Mouse (Mus musculus): ENCODE results near the gene Vav2. TPM values are rescaled to one million over a fixed set of nuclear protein-coding genes. Genes with fewer than 3 reads are reported as not detected.

Vav2 gene
- polyA plus RNA-seq, 1 experiment from 2014 or later = 6.8 TPM

DNA sequence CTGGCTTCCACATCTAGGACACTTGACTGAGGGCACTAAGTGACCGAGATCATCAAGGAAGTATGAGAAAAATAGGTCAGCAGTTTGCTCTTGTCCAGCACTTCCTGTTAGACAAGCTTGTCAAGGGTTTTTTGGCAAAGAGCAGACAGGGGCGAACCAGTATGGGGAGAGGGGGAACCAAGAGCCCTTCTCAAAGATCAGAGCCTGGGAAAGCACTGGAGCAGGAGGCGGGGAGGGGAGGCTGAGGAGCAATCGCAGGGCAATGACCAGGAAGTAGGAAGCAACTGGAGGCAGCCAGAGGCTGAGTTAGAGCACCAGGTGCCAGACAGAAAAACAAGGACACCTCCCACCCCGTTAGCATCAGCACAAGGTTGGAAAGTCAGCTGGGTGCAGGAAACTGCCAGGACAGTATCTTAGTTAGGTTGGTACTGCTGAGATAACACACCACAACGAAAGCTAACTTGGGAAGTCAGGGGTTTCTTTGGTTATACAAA, 8.2 kb downstream of the Vav2 start:
- no peak overlapping the region for H3K9ac ChIP-seq (ENCODE audit: low read length)

DNA sequence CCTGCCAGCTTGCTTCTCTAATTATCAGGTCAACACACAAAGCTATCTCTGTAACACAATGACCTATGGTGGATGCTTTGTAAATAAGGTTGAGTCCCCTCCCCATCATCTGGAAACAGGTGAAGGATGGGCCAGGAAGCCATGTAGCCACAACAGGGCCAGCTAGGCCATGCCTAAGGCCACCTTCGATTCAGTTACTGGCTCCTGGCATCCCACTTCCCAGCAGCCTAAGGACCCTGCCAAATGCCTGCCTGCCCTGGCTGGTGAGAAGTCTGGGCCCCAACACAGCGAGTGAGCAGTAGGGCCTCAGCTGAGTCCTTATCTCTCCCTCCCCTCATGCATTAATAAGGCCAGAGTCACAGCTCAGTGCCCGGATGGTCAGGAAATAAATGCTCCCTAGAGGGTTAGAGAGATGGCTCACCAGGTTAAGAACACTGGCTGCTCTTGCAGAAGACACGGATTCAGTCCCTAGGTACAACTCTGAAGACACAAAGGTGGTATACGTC, 9.1 kb downstream of the Vav2 start:
- peaks cover 36% of the 10 kb centered on the region for H3K4me1 ChIP-seq (ENCODE audit: control insufficient read depth, insufficient read depth, low read length)
- 74% methylated on average over 5 of the region's 5 CpGs for WGBS
- no peak overlapping the region for H3K4me3 ChIP-seq (ENCODE audit: low read depth, low read length)
- H3K36me3 ChIP-seq (ENCODE audit: control insufficient read depth, insufficient read depth, low read length) = no peaks in the 10 kb centered on the region
- no peak overlapping the region for H3K9ac ChIP-seq (ENCODE audit: low read length)
- no peak overlapping the region for H3K27ac ChIP-seq (replicated peaks; ENCODE audit: low read depth, low read length)
- no peak for DNase-seq (ENCODE audit: low spot score)
- no peaks in the 10 kb centered on the region for H3K9me3 ChIP-seq (ENCODE audit: control insufficient read depth, low read length)
- ATAC-seq (ENCODE audit: insufficient number of reproducible peaks, low FRiP score, low TSS enrichment, low read depth) = no peak
- H3K27me3 ChIP-seq (ENCODE audit: control insufficient read depth, insufficient read depth, low read length) = no peaks in the 10 kb centered on the region
- H3K4me2 ChIP-seq (ENCODE audit: low read depth, severe bottlenecking) = no peak overlapping the region

More for the DNA sequence above, 8.2 kb downstream of the Vav2 start:
- Histone ChIP-seq H3K27ac (replicated peaks; ENCODE audit: low read depth, low read length) (no peak overlapping the region), H3K36me3 (ENCODE audit: control insufficient read depth, insufficient read depth, low read length) (no peaks in the 10 kb centered on the region), H3K4me3 (ENCODE audit: low read depth, low read length) (no peak overlapping the region), H3K4me2 (ENCODE audit: low read depth, severe bottlenecking) (no peak overlapping the region), H3K9me3 (ENCODE audit: control insufficient read depth, low read length) (no peaks in the 10 kb centered on the region), H3K27me3 (ENCODE audit: control insufficient read depth, insufficient read depth, low read length) (no peaks in the 10 kb centered on the region), H3K4me1 (ENCODE audit: control insufficient read depth, insufficient read depth, low read length) (peaks cover 37% of the 10 kb centered on the region)
- 43% methylated on average over 6 of the region's 6 CpGs for WGBS
- DNase-seq (ENCODE audit: low spot score) = no peak
- no peak for ATAC-seq (ENCODE audit: insufficient number of reproducible peaks, low FRiP score, low TSS enrichment, low read depth)

DNA sequence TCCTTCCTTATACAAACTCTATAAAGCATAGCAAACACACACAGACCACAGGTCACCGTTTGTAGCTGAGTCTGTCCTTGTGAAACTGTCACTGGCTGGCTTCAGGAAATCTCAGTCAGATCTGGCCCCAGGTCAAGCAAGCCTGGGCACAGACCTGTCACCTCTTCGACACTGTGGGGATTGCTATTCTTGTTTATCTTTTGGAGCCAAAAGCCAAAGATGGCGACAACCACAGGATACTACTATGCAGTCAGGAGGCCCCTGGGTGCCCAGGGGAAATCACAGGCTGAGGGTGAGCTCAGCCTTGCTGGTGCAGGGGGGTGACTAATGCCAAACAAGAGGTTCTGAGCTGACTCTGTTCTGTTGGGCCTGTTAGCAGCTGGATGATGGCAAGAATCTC, 10.4 kb downstream of the Vav2 start:
- H3K9ac ChIP-seq (ENCODE audit: low read length) = no peak overlapping the region
- no peak overlapping the region for H3K27ac ChIP-seq (replicated peaks; ENCODE audit: low read depth, low read length)
- no peaks in the 10 kb centered on the region for H3K9me3 ChIP-seq (ENCODE audit: control insufficient read depth, low read length)
- no peak overlapping the region for H3K4me2 ChIP-seq (ENCODE audit: low read depth, severe bottlenecking)
- H3K27me3 ChIP-seq (ENCODE audit: control insufficient read depth, insufficient read depth, low read length) = no peaks in the 10 kb centered on the region
- 42% methylated on average over 3 of the region's 3 CpGs for WGBS
- H3K36me3 ChIP-seq (ENCODE audit: control insufficient read depth, insufficient read depth, low read length) = no peaks in the 10 kb centered on the region
- DNase-seq (ENCODE audit: low spot score) (no peak), ATAC-seq (ENCODE audit: insufficient number of reproducible peaks, low FRiP score, low TSS enrichment, low read depth) (no peak)
- peaks cover 48% of the 10 kb centered on the region for H3K4me1 ChIP-seq (ENCODE audit: control insufficient read depth, insufficient read depth, low read length)
- H3K4me3 ChIP-seq (ENCODE audit: low read depth, low read length) = no peak overlapping the region

DNA sequence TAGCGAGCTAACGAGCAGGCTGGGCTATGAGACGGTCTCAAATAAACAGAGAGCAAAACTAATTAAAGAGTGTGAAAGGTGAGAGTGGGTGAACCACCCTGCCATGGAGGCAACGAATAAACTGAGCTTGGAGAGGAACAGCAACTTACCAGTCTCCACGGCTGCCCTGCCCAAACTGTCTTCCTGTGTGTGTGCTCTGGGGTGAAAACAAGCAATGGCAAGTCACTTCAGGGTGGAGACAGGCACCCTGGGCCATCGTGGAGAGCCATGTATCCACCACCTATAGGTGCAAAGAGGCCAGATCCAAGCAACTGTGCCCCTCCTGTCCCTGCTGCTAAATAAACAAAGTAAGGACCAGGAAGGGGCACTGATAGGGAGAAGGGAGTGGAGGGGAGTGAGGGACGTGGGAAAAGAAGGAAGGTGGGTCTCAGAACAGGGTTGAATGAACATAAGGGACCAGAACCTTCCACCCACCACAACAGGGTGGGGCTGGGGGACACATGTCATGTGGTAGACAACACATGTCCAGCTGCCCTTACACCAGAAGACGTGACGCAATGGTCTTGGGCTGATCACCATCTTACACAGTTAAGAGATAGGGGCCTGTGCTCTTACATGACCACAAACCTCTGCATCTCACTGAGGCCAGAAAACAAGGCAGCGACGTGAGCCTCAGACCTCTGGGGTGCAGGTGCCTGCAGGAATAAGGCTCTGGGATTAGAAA, 11.6 kb downstream of the Vav2 start:
- Histone ChIP-seq H3K27me3 (ENCODE audit: control insufficient read depth, insufficient read depth, low read length) (no peaks in the 10 kb centered on the region), H3K4me3 (ENCODE audit: low read depth, low read length) (no peak overlapping the region), H3K4me2 (ENCODE audit: low read depth, severe bottlenecking) (no peak overlapping the region), H3K27ac (replicated peaks; ENCODE audit: low read depth, low read length) (no peak overlapping the region), H3K36me3 (ENCODE audit: control insufficient read depth, insufficient read depth, low read length) (no peaks in the 10 kb centered on the region), H3K4me1 (ENCODE audit: control insufficient read depth, insufficient read depth, low read length) (peaks cover 56% of the 10 kb centered on the region), H3K9me3 (ENCODE audit: control insufficient read depth, low read length) (no peaks in the 10 kb centered on the region), H3K9ac (ENCODE audit: low read length) (no peak overlapping the region)
- ATAC-seq (ENCODE audit: insufficient number of reproducible peaks, low FRiP score, low TSS enrichment, low read depth) (no peak), DNase-seq (ENCODE audit: low spot score) (no peak)
- WGBS = 60% methylated on average over 11 of the region's 11 CpGs

DNA sequence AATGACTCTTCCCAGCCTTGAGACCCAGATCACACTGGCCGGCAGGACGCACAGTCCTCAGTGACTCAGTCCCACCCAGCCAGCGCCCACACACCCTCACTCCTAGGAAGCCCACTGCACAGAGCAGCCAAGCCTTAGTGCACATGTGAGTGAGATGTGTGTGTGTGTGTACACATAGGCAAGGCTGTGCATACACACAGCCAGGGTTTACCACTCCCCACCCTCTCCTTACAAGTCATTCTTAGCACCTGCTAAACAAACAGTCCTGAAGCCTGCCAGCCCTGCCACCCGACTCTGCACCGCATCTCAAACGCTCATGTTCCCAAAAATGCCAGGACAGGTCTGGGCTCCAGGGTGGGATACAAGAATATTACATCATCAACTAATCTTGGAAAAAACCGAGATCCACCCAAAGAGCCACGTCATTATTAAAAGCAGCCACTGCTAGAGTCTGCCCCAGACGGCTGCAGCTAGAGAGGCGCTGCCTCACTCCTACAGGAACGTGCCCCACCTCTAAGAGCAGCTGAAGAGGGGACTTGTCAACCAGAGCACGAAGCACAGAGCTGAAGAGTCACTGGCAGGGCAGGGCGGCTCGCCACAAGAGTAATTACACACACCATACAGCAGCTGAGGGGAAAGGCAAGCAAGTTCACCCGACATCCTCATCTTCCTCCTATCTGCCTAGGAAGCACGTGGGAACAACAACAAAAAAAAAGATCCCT, 12.7 kb downstream of the Vav2 start:
- Histone ChIP-seq H3K27ac (replicated peaks; ENCODE audit: low read depth, low read length) (no peak overlapping the region), H3K4me3 (ENCODE audit: low read depth, low read length) (no peak overlapping the region), H3K36me3 (ENCODE audit: control insufficient read depth, insufficient read depth, low read length) (no peaks in the 10 kb centered on the region), H3K9me3 (ENCODE audit: control insufficient read depth, low read length) (no peaks in the 10 kb centered on the region), H3K9ac (ENCODE audit: low read length) (no peak overlapping the region), H3K4me1 (ENCODE audit: control insufficient read depth, insufficient read depth, low read length) (peaks cover 52% of the 10 kb centered on the region), H3K27me3 (ENCODE audit: control insufficient read depth, insufficient read depth, low read length) (no peaks in the 10 kb centered on the region), H3K4me2 (ENCODE audit: low read depth, severe bottlenecking) (no peak overlapping the region)
- ATAC-seq (ENCODE audit: insufficient number of reproducible peaks, low FRiP score, low TSS enrichment, low read depth) = no peak
- WGBS = 41% methylated on average over 16 of the region's 16 CpGs
- DNase-seq (ENCODE audit: low spot score) = no peak

DNA sequence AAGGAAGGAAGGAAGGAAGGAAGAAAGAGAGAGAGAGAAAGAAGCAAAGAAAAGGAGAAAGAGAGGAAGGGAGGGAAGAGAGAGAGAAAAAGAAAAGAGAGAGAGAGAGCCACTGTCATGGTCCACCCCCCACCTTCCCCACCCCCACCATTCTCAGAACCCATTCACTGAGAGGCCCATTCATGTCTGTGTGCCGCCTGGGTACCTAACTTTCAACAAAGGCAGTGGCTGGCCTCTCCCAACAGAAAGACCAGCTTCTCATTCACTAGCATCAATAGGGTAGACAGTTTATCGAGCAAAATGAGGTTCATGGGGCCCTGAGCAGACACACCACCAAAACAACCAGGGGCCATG, 13.3 kb downstream of the Vav2 start:
- no peak overlapping the region for H3K4me3 ChIP-seq (ENCODE audit: low read depth, low read length)
- DNase-seq (ENCODE audit: low spot score) = no peak
- H3K36me3 ChIP-seq (ENCODE audit: control insufficient read depth, insufficient read depth, low read length) = no peaks in the 10 kb centered on the region
- no peaks in the 10 kb centered on the region for H3K9me3 ChIP-seq (ENCODE audit: control insufficient read depth, low read length)
- no peak for ATAC-seq (ENCODE audit: insufficient number of reproducible peaks, low FRiP score, low TSS enrichment, low read depth)
- no peak overlapping the region for H3K27ac ChIP-seq (replicated peaks; ENCODE audit: low read depth, low read length)
- whole genome bisulfite sequencing = 55% methylated on average over 2 of the region's 2 CpGs
- H3K9ac ChIP-seq (ENCODE audit: low read length) = no peak overlapping the region
- H3K27me3 ChIP-seq (ENCODE audit: control insufficient read depth, insufficient read depth, low read length) = no peaks in the 10 kb centered on the region
- H3K4me2 ChIP-seq (ENCODE audit: low read depth, severe bottlenecking) = no peak overlapping the region
- H3K4me1 ChIP-seq (ENCODE audit: control insufficient read depth, insufficient read depth, low read length) = peaks cover 51% of the 10 kb centered on the region

DNA sequence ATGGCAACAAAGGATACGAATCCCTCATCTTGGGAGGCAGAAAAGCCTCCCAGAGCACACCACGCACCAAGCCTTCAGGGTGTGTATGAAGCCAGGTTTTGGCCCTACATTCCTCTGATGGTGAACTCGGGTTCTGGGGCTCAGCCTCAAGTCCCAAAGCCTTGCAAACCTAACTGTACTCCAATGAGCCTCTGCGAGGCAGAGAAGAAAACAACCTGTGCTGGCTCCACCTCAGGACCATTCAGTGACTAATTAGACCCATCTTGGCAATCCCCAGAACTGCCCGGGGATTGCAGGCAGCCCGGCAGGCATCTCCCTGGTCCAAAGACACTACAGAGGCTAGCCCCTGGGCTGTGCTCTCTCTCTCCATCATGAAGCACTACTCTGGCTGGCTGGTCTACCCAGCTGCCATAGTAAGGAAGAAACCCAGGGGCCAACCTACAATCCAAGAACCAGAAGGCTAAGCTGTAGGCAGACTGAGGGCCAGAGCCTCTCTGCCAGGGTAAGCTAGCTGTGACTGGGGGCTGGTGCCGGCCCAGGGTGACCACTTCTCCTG, 14.5 kb downstream of the Vav2 start:
- Histone ChIP-seq H3K4me2 (ENCODE audit: low read depth, severe bottlenecking) (peak overlapping the region; percentile 32), H3K9ac (ENCODE audit: low read length) (no peak overlapping the region), H3K27ac (replicated peaks; ENCODE audit: low read depth, low read length) (peak overlapping the region; percentile 73), H3K36me3 (ENCODE audit: control insufficient read depth, insufficient read depth, low read length) (no peaks in the 10 kb centered on the region), H3K4me1 (ENCODE audit: control insufficient read depth, insufficient read depth, low read length) (peaks cover 53% of the 10 kb centered on the region), H3K9me3 (ENCODE audit: control insufficient read depth, low read length) (no peaks in the 10 kb centered on the region), H3K4me3 (ENCODE audit: low read depth, low read length) (no peak overlapping the region), H3K27me3 (ENCODE audit: control insufficient read depth, insufficient read depth, low read length) (no peaks in the 10 kb centered on the region)
- DNase-seq (ENCODE audit: low spot score) = no peak
- WGBS = 7% methylated on average over 7 of the region's 7 CpGs
- no peak for ATAC-seq (ENCODE audit: insufficient number of reproducible peaks, low FRiP score, low TSS enrichment, low read depth)

DNA sequence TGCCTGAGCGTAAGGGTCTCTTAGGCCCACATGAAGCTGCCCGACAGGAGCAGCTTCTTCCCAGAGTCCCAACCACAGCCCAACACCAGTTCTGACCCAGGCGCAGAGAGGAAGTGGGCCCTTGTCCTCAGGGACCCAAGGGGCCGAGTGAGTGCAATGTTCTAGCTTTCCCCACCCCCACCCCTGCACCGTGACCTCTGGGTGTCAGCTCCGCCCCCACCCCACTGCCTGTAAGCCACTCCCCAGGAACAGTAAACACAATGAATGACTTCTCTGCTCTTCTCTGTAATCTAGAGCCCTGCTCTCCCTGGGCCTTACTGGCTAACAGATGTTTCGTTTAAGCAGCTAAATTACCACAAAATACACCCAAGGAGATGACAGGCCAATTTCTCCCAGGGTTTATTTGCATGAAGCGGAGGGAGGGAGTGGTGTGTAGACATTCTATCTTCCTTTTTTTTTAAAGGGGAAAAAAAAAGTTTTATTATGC, 15.1 kb downstream of the Vav2 start:
- H3K27ac ChIP-seq (replicated peaks; ENCODE audit: low read depth, low read length) = peak overlapping the region; percentile 73
- no peaks in the 10 kb centered on the region for H3K27me3 ChIP-seq (ENCODE audit: control insufficient read depth, insufficient read depth, low read length)
- H3K4me2 ChIP-seq (ENCODE audit: low read depth, severe bottlenecking) = peak overlapping the region; percentile 32
- H3K36me3 ChIP-seq (ENCODE audit: control insufficient read depth, insufficient read depth, low read length) = no peaks in the 10 kb centered on the region
- H3K9ac ChIP-seq (ENCODE audit: low read length) = peak overlapping the region; percentile 34; the same call in 1 of the 2 replicates
- ATAC-seq (ENCODE audit: insufficient number of reproducible peaks, low FRiP score, low TSS enrichment, low read depth) (peak; percentile 53; the same call in 1 of the 2 replicates), DNase-seq (ENCODE audit: low spot score) (peak; percentile 55)
- H3K4me1 ChIP-seq (ENCODE audit: control insufficient read depth, insufficient read depth, low read length) = peaks cover 49% of the 10 kb centered on the region
- WGBS = 9% methylated on average over 8 of the region's 8 CpGs
- H3K4me3 ChIP-seq (ENCODE audit: low read depth, low read length) = no peak overlapping the region
- H3K9me3 ChIP-seq (ENCODE audit: control insufficient read depth, low read length) = no peaks in the 10 kb centered on the region

All from limb, embryonic 11.5 days (tissue).